Mouse (Mus musculus) hindbrain, postnatal 0 days (tissue): ENCODE data around the gene Tlk1. TPM values are rescaled to one million over a fixed set of nuclear protein-coding genes. Genes with fewer than 3 reads are reported as not detected.

Source experiments
- ATAC-seq: fragments of 200-750 bp; cut with Nextera tagmentation; 2 replicates; pipeline ENCODE4 v1.8.0; 2017; ENCODE audit warnings: mild to moderate bottlenecking, moderate TSS enrichment, moderate library complexity
- DNase-seq: peaks from one replicate; pipeline ENCODE4 v3.0.0-alpha.2; 2015; ENCODE audit warnings: low spot score
- H3K27ac ChIP-seq: fragments of 300-500 bp; sonication (generic); 2 replicates; pipeline ENCODE4 v1.5.1; 2014; ENCODE audit warnings: mild to moderate bottlenecking
- H3K27me3 ChIP-seq: fragments of 300-500 bp; sonication (generic); 2 replicates; pipeline ENCODE4 v1.6.1; 2014; ENCODE audit warnings: low read length, mixed read lengths; ENCODE audit not compliant: insufficient read depth
- H3K36me3 ChIP-seq: fragments of 300-500 bp; sonication (generic); 2 replicates; pipeline ENCODE4 v1.6.1; 2014; ENCODE audit warnings: low read length, mixed read lengths; ENCODE audit not compliant: insufficient read depth
- H3K4me1 ChIP-seq: fragments of 300-500 bp; sonication (generic); 2 replicates; pipeline ENCODE4 v1.6.1; 2014; ENCODE audit warnings: antibody characterized with exemption, low read length, mixed read lengths; ENCODE audit not compliant: insufficient read depth
- H3K4me2 ChIP-seq: fragments of 300-500 bp; sonication (generic); 2 replicates; pipeline ENCODE4 v1.6.1; 2014; ENCODE audit warnings: low read depth, mild to moderate bottlenecking, low read length, moderate library complexity, mixed read lengths
- H3K4me3 ChIP-seq: fragments of 300-500 bp; sonication (generic); 2 replicates; pipeline ENCODE4 v1.5.1; 2014; ENCODE audit warnings: low read length
- H3K9ac ChIP-seq: fragments of 300-500 bp; sonication (generic); replicated peaks from 2 replicates; pipeline ENCODE4 v1.6.1; 2014; ENCODE audit warnings: mild to moderate bottlenecking, low read length, moderate library complexity, mixed read lengths
- H3K9me3 ChIP-seq: fragments of 300-500 bp; sonication (generic); 2 replicates; pipeline ENCODE4 v1.6.1; 2016; ENCODE audit warnings: low read length, mixed read lengths
- CTCF ChIP-seq: IDR thresholded peaks from 2 replicates; pipeline ENCODE4 v1.5.1; 2016; ENCODE audit warnings: antibody characterized with exemption, control low read depth, low read depth
- WGBS: fragments of 180-500 bp; shearing (Covaris S2); extraction: QIAGEN DNeasy Blood & Tissue Kit; methylation state at CpG from one replicate; pipeline ENCODE4 v1.1.7; 2014; 5-methylcytosine and 5-hydroxymethylcytosine counted together
- polyA plus RNA-seq: library from polyadenylated mRNA; unstranded; fragments of >200 nt; fragmentation: Nextera tagmentation; extraction: Ambion mirVana; gene quantifications from 2 replicates; pipeline ENCODE4 v1.2.1, GENCODE M21; 2015
- total RNA-seq: library from RNA; depleted of rRNA; stranded (reverse); fragments of >200 nt; gene quantifications from 2 replicates; pipeline ENCODE4 v1.2.3, GENCODE M21; 2014

Tlk1 gene
- total and polyA plus RNA-seq, 2 experiments from 2014 or later, result 17.3 to 27.0 TPM

DNA sequence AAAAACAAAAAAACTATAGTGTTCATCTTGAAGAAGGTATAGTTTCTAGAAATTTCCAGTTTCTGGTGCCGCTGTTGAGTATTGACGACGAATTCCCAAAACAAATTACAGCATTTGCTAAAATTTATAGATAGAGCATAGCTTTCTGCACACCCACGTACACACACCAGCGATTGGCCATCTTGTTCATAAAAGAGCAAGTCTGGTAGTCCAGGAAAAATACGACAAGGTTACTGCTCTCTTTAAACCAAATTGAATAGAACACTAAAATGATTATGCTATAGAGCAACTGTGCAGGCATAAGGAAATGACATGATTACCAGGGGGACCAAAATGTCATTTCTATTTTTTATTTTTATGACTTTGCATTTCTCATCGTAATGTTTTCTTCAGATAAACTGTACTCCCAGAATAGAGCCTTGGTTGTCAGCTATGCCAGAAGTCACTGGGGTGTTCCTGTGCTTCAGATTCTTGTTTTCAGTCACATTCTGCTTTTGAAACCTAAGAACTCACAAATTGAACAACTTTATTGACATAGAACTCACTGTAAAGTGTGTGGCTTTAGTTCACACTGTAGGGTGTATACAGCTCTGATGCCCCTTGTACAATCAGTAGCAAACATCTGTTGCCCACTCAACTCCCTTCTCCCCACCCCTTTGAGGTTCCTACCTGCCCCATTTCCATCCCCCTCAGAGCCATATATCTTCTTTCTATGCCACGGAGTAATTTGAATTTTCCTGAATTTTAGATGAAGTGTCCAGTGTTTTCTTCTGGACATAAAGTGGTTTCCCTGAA is 1.1 kb upstream of the Tlk1 start:
- TF ChIP-seq CTCF, result no peak
- DNase-seq (no peak), ATAC-seq (no peak)
- H3K4me3 ChIP-seq, result peak overlapping the region; percentile 91; the same call in 1 of the 2 replicates
- H3K9me3 ChIP-seq, result no peaks in the 10 kb centered on the region
- H3K27me3 ChIP-seq, result no peaks in the 10 kb centered on the region
- no peak overlapping the region for H3K9ac ChIP-seq
- H3K4me2 ChIP-seq, result peak overlapping the region; percentile 80
- no peak overlapping the region for H3K27ac ChIP-seq
- WGBS, result 73% methylated on average over 8 of the region's 8 CpGs
- H3K36me3 ChIP-seq, result no peaks in the 10 kb centered on the region
- 0 out of 2 replicates have a peak, but pooled peaks cover 5% of the 10 kb centered on the region for H3K4me1 ChIP-seq

- peak; percentile 80 for ATAC-seq
- under 1% methylated on average over 49 of the region's 59 CpGs for WGBS
- TF ChIP-seq CTCF, result no peak
- Histone ChIP-seq H3K9me3 (no peaks in the 10 kb centered on the region), H3K36me3 (no peaks in the 10 kb centered on the region), H3K9ac (peak overlapping the region; percentile 93), H3K27me3 (no peaks in the 10 kb centered on the region), H3K4me3 (peak overlapping the region; percentile 91), H3K4me2 (peak overlapping the region; percentile 80), H3K27ac (peak overlapping the region; percentile 99), H3K4me1 (0 out of 2 replicates have a peak, but pooled peaks cover 5% of the 10 kb centered on the region)
- peak; percentile 66 for DNase-seq
These were observed 624 bp downstream of the Tlk1 start for GRCm38 (mm10) chr2:70824838-70825370.

DNA sequence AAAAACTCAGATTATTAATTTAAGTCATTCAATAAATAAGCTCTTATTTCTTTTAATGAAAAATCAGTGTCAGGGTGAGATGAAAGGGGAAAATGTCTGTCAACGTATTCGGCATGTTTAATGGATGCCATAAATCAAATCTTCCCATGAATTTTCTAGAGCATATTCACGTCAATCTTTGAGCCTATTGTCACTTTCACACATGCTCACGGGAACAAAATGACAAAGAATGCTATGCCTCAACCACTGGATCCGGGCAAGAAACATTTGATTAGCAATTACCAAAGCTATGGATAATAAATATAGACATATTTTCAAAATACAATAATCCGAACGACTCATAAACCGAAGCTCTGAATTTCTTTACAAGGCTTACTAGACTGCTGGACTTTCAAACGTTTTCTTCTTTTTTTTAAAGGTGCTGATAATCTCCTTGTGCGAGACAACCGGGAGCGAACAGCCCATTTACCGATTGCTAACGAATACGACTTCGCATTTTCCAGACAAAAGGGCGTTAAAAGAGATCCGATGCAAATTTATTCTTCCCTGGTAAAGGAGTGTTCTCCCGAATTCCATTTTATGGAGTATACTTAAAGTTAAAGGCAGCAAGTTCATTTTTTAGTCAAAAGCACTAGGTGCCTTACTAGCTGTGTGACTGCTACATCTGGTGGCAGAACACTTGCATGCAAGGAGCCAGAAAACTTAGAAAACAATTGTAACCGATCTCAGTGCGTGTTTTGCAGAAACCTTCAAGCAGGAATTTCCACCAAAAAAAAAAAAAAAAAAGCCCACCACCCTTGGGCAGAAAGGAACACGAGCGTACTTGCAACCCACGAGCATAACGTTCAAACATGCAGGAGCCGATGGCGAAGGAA is 1.4 kb downstream of the Tlk1 start:
- H3K4me1 ChIP-seq, result 0 out of 2 replicates have a peak, but pooled peaks cover 5% of the 10 kb centered on the region
- ATAC-seq (no peak), DNase-seq (peak; percentile 75)
- peak overlapping the region; percentile 93 for H3K9ac ChIP-seq
- WGBS, result under 1% methylated on average over 27 of the region's 27 CpGs
- H3K36me3 ChIP-seq, result no peaks in the 10 kb centered on the region
- peak overlapping the region; percentile 91 for H3K4me3 ChIP-seq
- peak overlapping the region; percentile 99 for H3K27ac ChIP-seq
- H3K9me3 ChIP-seq, result no peaks in the 10 kb centered on the region
- H3K27me3 ChIP-seq, result no peaks in the 10 kb centered on the region
- TF ChIP-seq CTCF, result peak; percentile 70
- peak overlapping the region; percentile 80 for H3K4me2 ChIP-seq

DNA sequence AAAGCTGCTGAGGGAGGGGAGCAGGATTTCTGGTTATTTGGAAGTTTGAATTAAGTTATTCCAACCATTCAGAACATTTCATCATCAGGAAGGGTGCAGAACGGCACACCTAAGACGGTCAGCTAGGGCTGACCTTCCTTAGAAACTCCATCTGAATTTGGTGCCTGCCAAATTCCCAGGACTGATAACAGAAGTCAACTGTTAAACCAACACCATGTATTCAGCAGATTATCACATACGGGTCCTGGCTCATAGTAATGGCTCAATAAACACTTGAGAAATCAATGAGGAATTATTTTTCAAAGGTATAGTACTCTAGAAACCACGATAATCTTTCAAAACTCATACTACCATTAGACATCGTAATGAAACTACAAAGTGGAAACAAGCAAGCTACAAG is 2.1 kb downstream of the Tlk1 start:
- H3K36me3 ChIP-seq, result no peaks in the 10 kb centered on the region
- H3K4me3 ChIP-seq, result peak overlapping the region; percentile 91
- no peaks in the 10 kb centered on the region for H3K9me3 ChIP-seq
- H3K4me2 ChIP-seq, result peak overlapping the region; percentile 80
- ATAC-seq (no peak), DNase-seq (no peak)
- 0 out of 2 replicates have a peak, but pooled peaks cover 5% of the 10 kb centered on the region for H3K4me1 ChIP-seq
- no peak overlapping the region for H3K27ac ChIP-seq
- no peak overlapping the region for H3K9ac ChIP-seq
- no peak for TF ChIP-seq CTCF
- H3K27me3 ChIP-seq, result no peaks in the 10 kb centered on the region
- WGBS, result 29% methylated on average over 5 of the region's 5 CpGs

DNA sequence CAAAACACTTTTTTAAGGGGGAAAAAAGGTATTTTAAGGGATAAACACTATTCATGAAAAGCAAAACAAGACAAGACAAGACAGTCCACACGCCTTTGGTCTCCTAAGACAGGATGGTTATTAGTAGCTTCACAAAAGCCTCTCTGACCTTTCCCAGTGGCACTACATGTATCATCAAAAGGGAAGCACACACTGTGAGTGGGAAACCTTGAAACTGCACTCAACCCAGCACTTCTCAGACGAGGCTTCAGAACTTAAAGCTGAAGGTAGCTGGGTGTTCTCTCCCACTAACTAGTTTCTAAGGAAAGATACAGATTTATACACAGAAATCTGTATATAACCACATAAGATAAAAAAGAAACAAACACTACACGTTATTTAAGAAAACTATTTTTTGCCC is 8.6 kb downstream of the Tlk1 start:
- Histone ChIP-seq H3K9me3 (no peaks in the 10 kb centered on the region), H3K27ac (no peak overlapping the region), H3K4me1 (no peaks in the 10 kb centered on the region), H3K27me3 (no peaks in the 10 kb centered on the region), H3K4me3 (no peak overlapping the region), H3K36me3 (no peaks in the 10 kb centered on the region), H3K4me2 (no peak overlapping the region), H3K9ac (no peak overlapping the region)
- 61% methylated on average over 3 of the region's 3 CpGs for WGBS
- ATAC-seq (no peak), DNase-seq (no peak)
- TF ChIP-seq CTCF, result no peak

DNA sequence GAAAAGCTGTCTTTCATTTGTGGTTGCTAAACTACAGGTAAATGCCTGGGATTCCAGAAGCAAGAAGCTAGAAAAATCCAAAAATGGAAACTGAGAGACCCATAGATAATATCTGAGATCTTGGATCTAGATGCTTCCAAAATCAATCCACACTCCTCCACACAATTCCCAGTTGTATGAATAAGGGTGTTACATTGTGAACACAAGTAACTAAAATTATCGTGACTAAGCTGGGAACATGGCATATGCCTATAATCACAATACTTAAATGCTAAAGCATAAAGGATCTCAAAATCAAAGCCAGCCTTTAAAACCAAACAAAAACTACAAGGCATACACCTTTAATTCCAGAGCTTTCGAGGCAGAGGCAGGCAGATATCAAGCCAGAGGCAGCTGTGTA is 9.5 kb downstream of the Tlk1 start:
- no peak for DNase-seq
- Histone ChIP-seq H3K36me3 (no peaks in the 10 kb centered on the region), H3K9ac (no peak overlapping the region), H3K27ac (no peak overlapping the region), H3K4me1 (no peaks in the 10 kb centered on the region), H3K4me3 (no peak overlapping the region), H3K27me3 (no peaks in the 10 kb centered on the region), H3K4me2 (no peak overlapping the region), H3K9me3 (no peaks in the 10 kb centered on the region)
- no peak for ATAC-seq
- 71% methylated on average over 2 of the region's 2 CpGs for WGBS
- no peak for TF ChIP-seq CTCF
